Mouse (Mus musculus) liver, embryonic 13.5 days (tissue): ENCODE results near the gene Tas2r143. TPM values are rescaled to one million over a fixed set of nuclear protein-coding genes. Genes with fewer than 3 reads are reported as not detected.

Source experiments
- ATAC-seq: fragments of 200-750 bp; cut with Nextera tagmentation; 2 replicates; pipeline ENCODE4 v1.8.0; 2017; ENCODE audit warnings: low read depth, mild to moderate bottlenecking, moderate number of reproducible peaks, moderate library complexity
- DNase-seq: peaks from one replicate; pipeline ENCODE4 v3.0.0; 2022
- H3K27ac ChIP-seq: fragments of 300-500 bp; sonication (generic); 2 replicates; pipeline ENCODE4 v1.5.1; 2015; ENCODE audit warnings: moderate library complexity, mild to moderate bottlenecking, inconsistent platforms
- H3K27me3 ChIP-seq: fragments of 300-500 bp; sonication (generic); 2 replicates; pipeline ENCODE4 v1.6.1; 2015; ENCODE audit warnings: mild to moderate bottlenecking, inconsistent platforms
- H3K36me3 ChIP-seq: fragments of 300-500 bp; sonication (generic); 2 replicates; pipeline ENCODE4 v1.6.1; 2015; ENCODE audit warnings: mild to moderate bottlenecking, inconsistent platforms
- H3K4me1 ChIP-seq: fragments of 300-500 bp; sonication (generic); replicated peaks from 2 replicates; pipeline ENCODE4 v1.6.1; 2015; ENCODE audit warnings: inconsistent platforms
- H3K4me2 ChIP-seq: fragments of 300-500 bp; sonication (generic); 2 replicates; pipeline ENCODE4 v1.6.1; 2015; ENCODE audit warnings: inconsistent platforms, mild to moderate bottlenecking, moderate library complexity
- H3K4me3 ChIP-seq: fragments of 300-500 bp; sonication (generic); replicated peaks from 2 replicates; pipeline ENCODE4 v1.5.1; 2015; ENCODE audit warnings: mild to moderate bottlenecking, inconsistent platforms
- H3K9ac ChIP-seq: fragments of 300-500 bp; sonication (generic); 2 replicates; pipeline ENCODE4 v1.6.1; 2015; ENCODE audit warnings: mild to moderate bottlenecking, inconsistent platforms
- H3K9me3 ChIP-seq: fragments of 300-500 bp; sonication (generic); replicated peaks from 2 replicates; pipeline ENCODE4 v1.6.1; 2016; ENCODE audit warnings: inconsistent platforms
- WGBS: fragments of 180-500 bp; shearing (Covaris S2); methylation state at CpG from one replicate; pipeline ENCODE4 v1.1.7; 2015; ENCODE audit not compliant: insufficient replicate concordance; 5-methylcytosine and 5-hydroxymethylcytosine counted together
- polyA plus RNA-seq: library from polyadenylated mRNA; unstranded; fragments of >200 nt; fragmentation: Nextera tagmentation; extraction: Ambion mirVana; gene quantifications from 2 replicates; pipeline ENCODE4 v1.2.1, GENCODE M21; 2015

The Tas2r143 gene
- polyA plus RNA-seq, 1 experiment from 2014 or later = not detected

GRCm38 (mm10) chr6:42358901-42359300 lies 41.1 kb upstream of the Tas2r143 start:
- no peak overlapping the region for H3K4me2 ChIP-seq
- no peaks in the 10 kb centered on the region for H3K27me3 ChIP-seq
- peaks cover 20% of the 10 kb centered on the region for H3K4me1 ChIP-seq
- H3K27ac ChIP-seq = no peak overlapping the region
- no peak overlapping the region for H3K4me3 ChIP-seq
- no peak for ATAC-seq
- H3K36me3 ChIP-seq = peaks cover 38% of the 10 kb centered on the region
- WGBS = 85% methylated on average over 12 of the region's 12 CpGs
- no peak overlapping the region for H3K9ac ChIP-seq
- H3K9me3 ChIP-seq = no peaks in the 10 kb centered on the region
- no peak for DNase-seq

GRCm38 (mm10) chr6:42359364-42360147 lies 40.5 kb upstream of the Tas2r143 start:
- no peak overlapping the region for H3K4me3 ChIP-seq
- H3K36me3 ChIP-seq = peaks cover 38% of the 10 kb centered on the region
- WGBS = 59% methylated on average over 9 of the region's 9 CpGs
- no peak overlapping the region for H3K27ac ChIP-seq
- no peaks in the 10 kb centered on the region for H3K27me3 ChIP-seq
- no peak overlapping the region for H3K4me2 ChIP-seq
- H3K9me3 ChIP-seq = no peaks in the 10 kb centered on the region
- ATAC-seq (no peak), DNase-seq (no peak)
- peaks cover 13% of the 10 kb centered on the region for H3K4me1 ChIP-seq
- H3K9ac ChIP-seq = no peak overlapping the region

- Histone ChIP-seq H3K9ac (no peak overlapping the region), H3K4me3 (no peak overlapping the region), H3K36me3 (peaks cover 38% of the 10 kb centered on the region), H3K27ac (no peak overlapping the region), H3K27me3 (no peaks in the 10 kb centered on the region), H3K4me1 (0 out of 2 replicates have a peak, but pooled peaks cover 8% of the 10 kb centered on the region), H3K9me3 (no peaks in the 10 kb centered on the region), H3K4me2 (no peak overlapping the region)
- WGBS = 69% methylated on average over 6 of the region's 6 CpGs
- DNase-seq (no peak), ATAC-seq (no peak)
Observed at GRCm38 (mm10) chr6:42360231-42360840, 39.7 kb upstream of the Tas2r143 start.

- H3K4me3 ChIP-seq = no peak overlapping the region
- no peaks in the 10 kb centered on the region for H3K9me3 ChIP-seq
- DNase-seq (no peak), ATAC-seq (no peak)
- 75% methylated on average over 13 of the region's 13 CpGs for WGBS
- no peak overlapping the region for H3K4me2 ChIP-seq
- 0 out of 2 replicates have a peak, but pooled peaks cover 8% of the 10 kb centered on the region for H3K4me1 ChIP-seq
- no peak overlapping the region for H3K9ac ChIP-seq
- H3K27me3 ChIP-seq = no peaks in the 10 kb centered on the region
- H3K27ac ChIP-seq = no peak overlapping the region
- peaks cover 30% of the 10 kb centered on the region for H3K36me3 ChIP-seq
Observed at GRCm38 (mm10) chr6:42361041-42361895, 38.8 kb upstream of the Tas2r143 start.

GRCm38 (mm10) chr6:42362074-42362473 lies 38.0 kb upstream of the Tas2r143 start:
- H3K27me3 ChIP-seq = no peaks in the 10 kb centered on the region

GRCm38 (mm10) chr6:42362497-42362896 lies 37.5 kb upstream of the Tas2r143 start:
- no peaks in the 10 kb centered on the region for H3K9me3 ChIP-seq
- H3K9ac ChIP-seq = no peak overlapping the region
- 0 out of 2 replicates have a peak, but pooled peaks have one; percentile 19 for ATAC-seq
- no peak for DNase-seq
- H3K36me3 ChIP-seq = peaks cover 19% of the 10 kb centered on the region
- 0 out of 2 replicates have a peak, but pooled peaks cover 8% of the 10 kb centered on the region for H3K4me1 ChIP-seq
- no peak overlapping the region for H3K4me2 ChIP-seq
- H3K27me3 ChIP-seq = no peaks in the 10 kb centered on the region
- no peak overlapping the region for H3K27ac ChIP-seq
- WGBS = 67% methylated on average over 1 of the region's 1 CpGs
- H3K4me3 ChIP-seq = no peak overlapping the region

More at GRCm38 (mm10) chr6:42362074-42362473, 38.0 kb upstream of the Tas2r143 start:
- Histone ChIP-seq H3K9me3 (no peaks in the 10 kb centered on the region), H3K27ac (no peak overlapping the region), H3K4me1 (0 out of 2 replicates have a peak, but pooled peaks cover 8% of the 10 kb centered on the region), H3K9ac (no peak overlapping the region), H3K4me2 (no peak overlapping the region), H3K4me3 (no peak overlapping the region), H3K36me3 (peaks cover 23% of the 10 kb centered on the region)
- ATAC-seq (no peak), DNase-seq (no peak)
- WGBS = 55% methylated on average over 1 of the region's 1 CpGs

- DNase-seq (no peak), ATAC-seq (no peak)
- WGBS = 34% methylated on average over 3 of the region's 3 CpGs
- H3K9me3 ChIP-seq = no peaks in the 10 kb centered on the region
- no peaks in the 10 kb centered on the region for H3K27me3 ChIP-seq
- H3K4me2 ChIP-seq = no peak overlapping the region
- no peak overlapping the region for H3K4me3 ChIP-seq
- 0 out of 2 replicates have a peak, but pooled peaks cover 8% of the 10 kb centered on the region for H3K4me1 ChIP-seq
- H3K9ac ChIP-seq = no peak overlapping the region
- peaks cover 14% of the 10 kb centered on the region for H3K36me3 ChIP-seq
- H3K27ac ChIP-seq = no peak overlapping the region
Observed at GRCm38 (mm10) chr6:42362974-42363373, 37.1 kb upstream of the Tas2r143 start.

GRCm38 (mm10) chr6:42364066-42364465 lies 36.0 kb upstream of the Tas2r143 start:
- Histone ChIP-seq H3K4me2 (no peak overlapping the region), H3K9ac (no peak overlapping the region), H3K36me3 (peaks cover 4% of the 10 kb centered on the region; the same call in 1 of the 2 replicates), H3K4me3 (no peak overlapping the region), H3K27ac (no peak overlapping the region), H3K27me3 (no peaks in the 10 kb centered on the region), H3K4me1 (0 out of 2 replicates have a peak, but pooled peaks cover 8% of the 10 kb centered on the region), H3K9me3 (no peaks in the 10 kb centered on the region)
- ATAC-seq (no peak), DNase-seq (no peak)
- 53% methylated on average over 4 of the region's 4 CpGs for WGBS

GRCm38 (mm10) chr6:42364607-42365006 lies 35.4 kb upstream of the Tas2r143 start:
- ATAC-seq = no peak

GRCm38 (mm10) chr6:42365215-42365614 lies 34.8 kb upstream of the Tas2r143 start:
- 0 out of 2 replicates have a peak, but pooled peaks cover 8% of the 10 kb centered on the region for H3K4me1 ChIP-seq
- DNase-seq (no peak), ATAC-seq (no peak)
- no peaks in the 10 kb centered on the region for H3K27me3 ChIP-seq
- no peak overlapping the region for H3K9ac ChIP-seq
- no peaks in the 10 kb centered on the region for H3K9me3 ChIP-seq
- no peak overlapping the region for H3K27ac ChIP-seq
- H3K4me3 ChIP-seq = no peak overlapping the region
- H3K4me2 ChIP-seq = no peak overlapping the region
- no peaks in the 10 kb centered on the region; the same call in 1 of the 2 replicates for H3K36me3 ChIP-seq
- 74% methylated on average over 6 of the region's 6 CpGs for WGBS

More at GRCm38 (mm10) chr6:42364607-42365006, 35.4 kb upstream of the Tas2r143 start:
- Histone ChIP-seq H3K9ac (no peak overlapping the region), H3K4me1 (0 out of 2 replicates have a peak, but pooled peaks cover 8% of the 10 kb centered on the region), H3K36me3 (no peaks in the 10 kb centered on the region; the same call in 1 of the 2 replicates), H3K4me2 (no peak overlapping the region), H3K27ac (no peak overlapping the region), H3K9me3 (no peaks in the 10 kb centered on the region), H3K4me3 (no peak overlapping the region), H3K27me3 (no peaks in the 10 kb centered on the region)
- 84% methylated on average over 15 of the region's 15 CpGs for whole genome bisulfite sequencing
- no peak for DNase-seq

GRCm38 (mm10) chr6:42369870-42370269 lies 30.2 kb upstream of the Tas2r143 start:
- Histone ChIP-seq H3K27ac (no peak overlapping the region), H3K4me2 (no peak overlapping the region), H3K9ac (no peak overlapping the region), H3K4me1 (peaks cover 17% of the 10 kb centered on the region), H3K27me3 (no peaks in the 10 kb centered on the region), H3K9me3 (no peaks in the 10 kb centered on the region), H3K36me3 (no peaks in the 10 kb centered on the region), H3K4me3 (no peak overlapping the region)
- 59% methylated on average over 3 of the region's 3 CpGs for WGBS
- no peak for DNase-seq
- ATAC-seq = no peak
